1 mouse cellular context compared by ENCODE assay signal in the genomic region with DNA sequence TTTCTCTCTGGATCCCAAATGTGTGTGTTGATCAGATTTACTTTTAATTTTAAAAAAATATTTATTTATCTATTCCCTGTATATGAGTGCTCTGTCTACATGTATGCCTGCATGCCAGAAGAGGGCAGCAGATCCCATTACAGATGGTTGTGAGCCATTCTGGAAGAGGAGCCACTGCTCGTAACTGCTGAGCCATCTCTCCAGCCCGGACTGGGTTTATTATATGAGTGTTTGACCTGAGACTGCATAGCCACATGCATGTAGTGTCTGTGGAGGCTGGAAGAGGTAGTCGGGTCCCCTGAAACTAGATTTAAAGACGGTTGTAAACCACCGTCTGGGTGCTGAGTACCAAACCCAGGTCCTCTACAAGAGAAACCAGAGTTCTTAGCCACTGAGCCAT.
TF ChIP-seq lines count a peak whose summit lies in the region.

No protein-coding gene starts in this region.

TF ChIP-seq in MEL, 35 proteins besides CTCF, POLR2A, EP300 and RAD21:
- TF ChIP-seq TBP (IDR thresholded peaks at IDR 0.05; ENCODE audit: low read depth, low read length) (peak; percentile 27; the same call in 1 of the 2 replicates), NELFE (IDR thresholded peaks at IDR 0.05; ENCODE audit: low read depth, low read length) (peak; percentile 42; the same call in 1 of the 2 replicates), ZC3H11A (IDR thresholded peaks at IDR 0.05; ENCODE audit: low read depth, low read length) (0 out of 2 replicates have a peak, but pooled peaks have one; percentile 2), HCFC1 (IDR thresholded peaks at IDR 0.05; ENCODE audit: low read depth, low read length) (peak; percentile 42; the same call in 1 of the 2 replicates), RCOR1 (IDR thresholded peaks at IDR 0.05; ENCODE audit: low read depth, low read length) (0 out of 2 replicates have a peak, but pooled peaks have one; percentile 35), CHD1 (IDR thresholded peaks at IDR 0.05; ENCODE audit: low read depth, low read length) (no peak), SMC3 (IDR thresholded peaks at IDR 0.05; ENCODE audit: low read depth, low read length) (peak; percentile 63), SIN3A (IDR thresholded peaks at IDR 0.05; ENCODE audit: low read length) (peak; percentile 53; the same call in 1 of the 2 replicates), ETS1 (IDR thresholded peaks at IDR 0.05; ENCODE audit: low read depth, low read length) (no peak), ZNF384 (IDR thresholded peaks at IDR 0.05; ENCODE audit: low read depth, low read length) (peak; percentile 61; the same call in 1 of the 2 replicates), UBTF (IDR thresholded peaks at IDR 0.05; ENCODE audit: borderline replicate concordance, insufficient read depth, low read depth, low read length) (no peak)
